Mouse (Mus musculus) brain, embryonic 14.5 days (tissue): ENCODE data around the gene Smc4. TPM values are rescaled to one million over a fixed set of nuclear protein-coding genes. Genes with fewer than 3 reads are reported as not detected.

Experiments used
- DNase-seq: peaks from one replicate; pipeline ENCODE4 v3.0.0-alpha.2; 2011; ENCODE audit warnings: low read depth
- CTCF ChIP-seq: fragments of 200-500 bp; IDR thresholded peaks from 2 replicates; pipeline ENCODE4 v1.5.1; 2012; ENCODE audit warnings: inconsistent platforms, mild to moderate bottlenecking, moderate library complexity, borderline replicate concordance; ENCODE audit not compliant: insufficient read depth, insufficient read length; ENCODE audit errors: extremely low read depth
- POLR2A ChIP-seq: fragments of 200-500 bp; IDR thresholded peaks from 2 replicates; pipeline ENCODE4 v1.6.1; 2012; ENCODE audit warnings: mild to moderate bottlenecking, inconsistent platforms, borderline replicate concordance; ENCODE audit not compliant: poor library complexity, insufficient read depth, insufficient read length, severe bottlenecking; ENCODE audit errors: extremely low read depth
- polyA plus RNA-seq: library from polyadenylated mRNA; depleted of rRNA; stranded (reverse); fragments of >200 nt; gene quantifications from 2 replicates; pipeline ENCODE4 v1.2.3, GENCODE M21; 2012; rRNA removed

The Smc4 gene
- polyA plus RNA-seq, 1 experiment, result 21.2 TPM

DNA sequence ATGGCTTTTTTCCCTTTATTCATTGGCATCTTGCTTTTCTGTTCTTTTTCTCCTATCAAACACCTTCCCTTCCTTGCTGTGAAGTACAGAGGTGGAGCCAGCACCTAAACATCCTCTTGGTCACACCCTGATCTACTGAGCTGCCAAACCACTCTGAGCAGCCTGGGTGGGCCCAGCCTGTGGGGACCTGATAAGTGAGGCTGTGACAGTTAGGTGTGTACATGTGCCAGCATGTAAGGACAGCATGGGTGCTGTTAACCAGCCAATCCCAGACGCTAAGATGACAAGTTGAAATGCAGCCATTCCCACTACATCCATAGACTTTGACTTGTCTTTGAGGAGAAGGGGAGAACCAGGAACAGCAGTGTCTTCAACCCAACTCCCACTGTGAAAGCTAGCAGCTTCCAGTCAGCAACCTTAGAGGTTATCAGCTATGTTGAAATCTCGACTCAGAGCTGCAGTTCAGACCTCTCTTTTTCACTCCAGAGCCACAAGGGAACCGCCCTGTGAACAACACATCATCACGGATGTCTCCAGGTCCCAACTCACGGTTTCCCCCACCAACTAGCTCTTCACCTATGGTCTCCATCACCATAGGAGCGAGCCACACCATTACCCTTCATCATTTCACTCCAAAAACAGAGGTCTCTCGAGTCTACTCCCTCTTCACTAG is 50.4 kb downstream of the Smc4 start:
- no peak for TF ChIP-seq POLR2A
- TF ChIP-seq CTCF, result no peak

DNA sequence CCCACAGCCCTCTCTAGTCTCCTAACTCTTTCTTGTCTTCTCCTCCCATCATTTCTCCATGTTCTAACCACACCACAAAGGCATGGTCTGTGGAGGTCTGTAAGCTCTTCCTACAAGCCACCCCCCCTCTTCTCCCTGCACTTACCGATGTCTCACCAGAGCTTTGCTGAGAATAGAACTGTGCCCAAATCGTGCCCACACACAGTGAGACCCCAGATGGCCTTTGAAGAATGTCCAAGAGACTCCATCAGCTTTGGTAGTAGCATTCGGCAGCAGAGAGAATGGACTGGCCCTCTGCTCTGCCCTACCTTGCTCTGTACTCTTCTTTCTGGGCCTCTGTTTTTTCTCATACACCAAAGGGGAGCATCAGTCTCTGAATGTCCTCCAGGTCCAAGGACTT is 51.3 kb downstream of the Smc4 start:
- no peak for DNase-seq
- TF ChIP-seq CTCF, result no peak
- TF ChIP-seq POLR2A, result no peak

More for the DNA sequence above, 50.4 kb downstream of the Smc4 start:
- DNase-seq, result no peak

GRCm38 (mm10) chr3:69060672-69061071 is 56.1 kb downstream of the Smc4 start:
- DNase-seq, result no peak
- TF ChIP-seq POLR2A, result no peak
- no peak for TF ChIP-seq CTCF

DNA sequence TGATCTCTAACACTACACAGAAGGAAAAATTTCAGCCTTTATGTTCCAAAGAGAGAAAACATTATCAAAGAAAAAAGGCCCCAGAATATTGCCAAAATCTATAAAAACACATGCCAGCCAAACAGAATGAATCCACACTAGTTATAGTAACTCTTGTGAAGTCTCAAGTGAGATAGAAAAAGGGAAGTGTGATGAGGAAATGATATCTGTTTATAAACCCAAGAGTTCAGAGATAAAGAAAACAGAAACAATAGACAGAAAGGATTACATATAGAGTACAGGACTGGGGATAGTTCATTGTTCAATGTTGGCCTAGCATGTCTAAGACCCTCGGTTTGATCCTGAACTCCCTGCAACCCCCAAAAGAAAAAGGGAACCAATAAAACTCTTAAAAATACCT is 58.2 kb downstream of the Smc4 start:
- TF ChIP-seq POLR2A, result no peak
- no peak for TF ChIP-seq CTCF

GRCm38 (mm10) chr3:69064005-69064404 is 59.5 kb downstream of the Smc4 start:
- TF ChIP-seq CTCF (no peak), POLR2A (no peak)
- DNase-seq, result peak; percentile 69

More for the DNA sequence above, 58.2 kb downstream of the Smc4 start:
- no peak for DNase-seq

Other genes starting within 250 kb of the Smc4 start
- gene 1110032F04Rik, start 135.2 kb upstream of the Smc4 start, polyA plus RNA-seq, result 4.9 and 5.4 TPM in 2 replicates
- 11.4 and 12.9 TPM in 2 replicates for gene Ift80, start 168 bp upstream of the Smc4 start, polyA plus RNA-seq
- 19.9 and 24.2 TPM in 2 replicates for gene Trim59, start 40.0 kb downstream of the Smc4 start, polyA plus RNA-seq
- 32.1 and 40.3 TPM in 2 replicates for gene Kpna4, start 122.4 kb downstream of the Smc4 start, polyA plus RNA-seq
- not detected in 2 replicates for gene Arl14, start 217.7 kb downstream of the Smc4 start, polyA plus RNA-seq